Mouse (Mus musculus) left cerebral cortex, postnatal 10 days (tissue): ENCODE data around the gene Dph1. TPM values are rescaled to one million over a fixed set of nuclear protein-coding genes. Genes with fewer than 3 reads are reported as not detected.
A peak's percentile ranks its signal among the peaks of the same experiment; 100 is the strongest.

Experiments used
- DNase-seq, 2 experiments: peaks; one replicate each; pipeline ENCODE4 v3.0.0; 2021 to 2022; ENCODE audit warnings: low spot score in 2 of 2, mixed read lengths in 1 of 2; ENCODE audit errors: extremely low spot score in 1 of 2
- intact Hi-C: fragments of 180-260 bp; cut with DNase I; formaldehyde crosslinking; loops from one replicate; pipeline ENCODE4 v1.15.1; 2025
- total RNA-seq, 2 experiments: library from RNA; stranded (reverse); gene quantifications; 2 replicates each; pipeline ENCODE4 v1.2.3; 2021

Dph1 gene
- total RNA-seq, 2 experiments from 2014 or later: 14.1 to 15.9 TPM

GRCm38 (mm10) chr11:75166193-75166842 lies 24.7 kb downstream of the Dph1 start:
- intact Hi-C loops: no loop called here
- DNase-seq: peak in 1 of 2 experiments; percentile 65

- intact Hi-C loops: no loop called here
- peak in 1 of 2 experiments; percentile 87 for DNase-seq
Observed at GRCm38 (mm10) chr11:75165441-75166192, 25.4 kb downstream of the Dph1 start.

- DNase-seq: peak in 1 of 2 experiments; percentile 59
- intact Hi-C loops: no loop called here
Observed at GRCm38 (mm10) chr11:75164750-75165149, 26.3 kb downstream of the Dph1 start.

- intact Hi-C loops: no loop called here
- no peak for DNase-seq
Observed at GRCm38 (mm10) chr11:75164051-75164450, 27.0 kb downstream of the Dph1 start.

GRCm38 (mm10) chr11:75163379-75163778 lies 27.7 kb downstream of the Dph1 start:
- peak in 1 of 2 experiments; percentile 26 for DNase-seq
- intact Hi-C loops: no loop called here

GRCm38 (mm10) chr11:75162591-75163080 lies 28.4 kb downstream of the Dph1 start:
- intact Hi-C loops: no loop called here
- DNase-seq: no peak

- no peak for DNase-seq
- intact Hi-C loops: no loop called here
Observed at GRCm38 (mm10) chr11:75161417-75162008, 29.5 kb downstream of the Dph1 start.

GRCm38 (mm10) chr11:75160954-75161353 lies 30.1 kb downstream of the Dph1 start:
- intact Hi-C loops: no loop called here
- DNase-seq: no peak

- intact Hi-C loops: no loop called here
- DNase-seq: peak in 1 of 2 experiments; percentile 71
Observed at GRCm38 (mm10) chr11:75159564-75159963, 31.5 kb downstream of the Dph1 start.

- intact Hi-C loops: no loop called here
- no peak for DNase-seq
Observed at GRCm38 (mm10) chr11:75158432-75158831, 32.6 kb downstream of the Dph1 start.

GRCm38 (mm10) chr11:75157901-75158300 lies 33.1 kb downstream of the Dph1 start:
- intact Hi-C loops: no loop called here
- no peak for DNase-seq

GRCm38 (mm10) chr11:75157037-75157436 lies 34.0 kb downstream of the Dph1 start:
- peak in 1 of 2 experiments; percentile 65 for DNase-seq
- intact Hi-C loops: no loop called here

- intact Hi-C loops: no loop called here
- no peak for DNase-seq
Observed at GRCm38 (mm10) chr11:75156416-75156815, 34.6 kb downstream of the Dph1 start.

GRCm38 (mm10) chr11:75155985-75156384 lies 35.1 kb downstream of the Dph1 start:
- no peak for DNase-seq
- intact Hi-C loops: no loop called here

- DNase-seq: no peak
- intact Hi-C loops: no loop called here
Observed at GRCm38 (mm10) chr11:75154053-75154585, 36.9 kb downstream of the Dph1 start.

- DNase-seq: peak in 1 of 2 experiments; percentile 67
- intact Hi-C loops: no loop called here
Observed at GRCm38 (mm10) chr11:75152603-75153557, 38.2 kb downstream of the Dph1 start.

- no peak for DNase-seq
- intact Hi-C loops: no loop called here
Observed at GRCm38 (mm10) chr11:75150346-75150745, 40.7 kb downstream of the Dph1 start.

GRCm38 (mm10) chr11:75148332-75149035 lies 42.6 kb downstream of the Dph1 start:
- DNase-seq: peak in 1 of 2 experiments; percentile 51
- intact Hi-C loops: no loop called here
